ENCODE assay signal across 8 mouse cellular contexts in genomic region chr19:5488878-5489571, GRCm38 (mm10). TPM values are rescaled to one million over a fixed set of nuclear protein-coding genes. Genes with fewer than 3 reads are reported as not detected.
DNase-seq lines count a peak whose midpoint lies in the region; ATAC-seq and TF ChIP-seq lines count a peak whose summit lies in the region.

No protein-coding gene starts in this region.

- WGBS in forebrain, embryonic 10.5 days, result under 1% methylated on average over 26 of the region's 26 CpGs
- under 1% methylated on average over 26 of the region's 26 CpGs for WGBS in heart, embryonic 15.5 days
- WGBS in liver, embryonic 14.5 days (ENCODE audit: insufficient replicate concordance), result under 1% methylated on average over 26 of the region's 26 CpGs
- WGBS in neural tube, embryonic 11.5 days, result under 1% methylated on average over 26 of the region's 26 CpGs
- 0% methylated on average over 26 of the region's 26 CpGs for WGBS in stomach, postnatal 0 days

- H3K27ac ChIP-seq in brown adipose tissue, adult 24 weeks (replicated peaks; ENCODE audit: low read depth, low read length), result peak overlapping the region; percentile 99
- peak overlapping the region; percentile 99 for H3K27ac ChIP-seq in forebrain, embryonic 10.5 days
- H3K27ac ChIP-seq in heart, embryonic 15.5 days, result peak overlapping the region; percentile 100
- H3K27ac ChIP-seq in liver, embryonic 14.5 days, result peak overlapping the region; percentile 91
- peak overlapping the region; percentile 98 for H3K27ac ChIP-seq in neural tube, embryonic 11.5 days (ENCODE audit: low read depth, low read length)
- peak overlapping the region; percentile 96 for H3K27ac ChIP-seq in stomach, postnatal 0 days (replicated peaks)

- peak overlapping the region; percentile 86 for H3K4me2 ChIP-seq in heart, embryonic 15.5 days
- H3K4me2 ChIP-seq in liver, embryonic 14.5 days (ENCODE audit: low read depth), result peak overlapping the region; percentile 99
- H3K4me2 ChIP-seq in neural tube, embryonic 11.5 days (ENCODE audit: low read depth), result peak overlapping the region; percentile 56
- peak overlapping the region; percentile 70 for H3K4me2 ChIP-seq in stomach, postnatal 0 days (replicated peaks; ENCODE audit: low read depth)

- H3K36me3 ChIP-seq in forebrain, embryonic 10.5 days (replicated peaks), result peaks cover 48% of the 10 kb centered on the region
- peaks cover 36% of the 10 kb centered on the region for H3K36me3 ChIP-seq in heart, embryonic 15.5 days
- peaks cover 23% of the 10 kb centered on the region for H3K36me3 ChIP-seq in liver, embryonic 14.5 days (replicated peaks; ENCODE audit: control insufficient read depth, insufficient read depth, low read depth)
- peaks cover 12% of the 10 kb centered on the region for H3K36me3 ChIP-seq in neural tube, embryonic 11.5 days (ENCODE audit: control insufficient read depth, insufficient read depth, low read length)
- H3K36me3 ChIP-seq in stomach, postnatal 0 days (ENCODE audit: control insufficient read depth, insufficient read depth, low read length), result peaks cover 6% of the 10 kb centered on the region; the same call in 1 of the 2 replicates

- H3K27me3 ChIP-seq in forebrain, embryonic 10.5 days (ENCODE audit: poor library complexity, severe bottlenecking), result no peaks in the 10 kb centered on the region
- no peaks in the 10 kb centered on the region for H3K27me3 ChIP-seq in heart, embryonic 15.5 days
- H3K27me3 ChIP-seq in liver, embryonic 14.5 days (ENCODE audit: control insufficient read depth, insufficient read depth, low read length), result no peaks in the 10 kb centered on the region
- H3K27me3 ChIP-seq in neural tube, embryonic 11.5 days (ENCODE audit: control insufficient read depth, insufficient read depth, low read length), result no peaks in the 10 kb centered on the region
- H3K27me3 ChIP-seq in stomach, postnatal 0 days (ENCODE audit: control insufficient read depth, insufficient read depth, low read length), result no peaks in the 10 kb centered on the region

- H3K9ac ChIP-seq in heart, embryonic 15.5 days, result peak overlapping the region; percentile 62
- H3K9ac ChIP-seq in liver, embryonic 14.5 days (replicated peaks), result peak overlapping the region; percentile 87
- peak overlapping the region; percentile 68 for H3K9ac ChIP-seq in neural tube, embryonic 11.5 days (ENCODE audit: low read length)
- H3K9ac ChIP-seq in stomach, postnatal 0 days (ENCODE audit: low read length), result peak overlapping the region; percentile 52

- H3K9me3 ChIP-seq in forebrain, embryonic 10.5 days, result no peaks in the 10 kb centered on the region
- H3K9me3 ChIP-seq in heart, embryonic 15.5 days (replicated peaks), result no peaks in the 10 kb centered on the region
- H3K9me3 ChIP-seq in liver, embryonic 14.5 days (ENCODE audit: control insufficient read depth, low read length), result no peaks in the 10 kb centered on the region
- no peaks in the 10 kb centered on the region for H3K9me3 ChIP-seq in neural tube, embryonic 11.5 days (ENCODE audit: control insufficient read depth, low read length)
- no peaks in the 10 kb centered on the region for H3K9me3 ChIP-seq in stomach, postnatal 0 days (ENCODE audit: control insufficient read depth, low read length)

- peak overlapping the region; percentile 78 for H3K4me3 ChIP-seq in brown adipose tissue, adult 24 weeks (ENCODE audit: insufficient read depth, low read depth, low read length)
- peak overlapping the region; percentile 99 for H3K4me3 ChIP-seq in forebrain, embryonic 10.5 days
- H3K4me3 ChIP-seq in heart, embryonic 15.5 days, result peak overlapping the region; percentile 65
- peak overlapping the region; percentile 67 to 71 for H3K4me3 ChIP-seq in liver, embryonic 14.5 days (ENCODE audit: insufficient read depth in 1 of 2, low read depth in 2 of 2, low read length in 2 of 2)
- peak overlapping the region; percentile 44 for H3K4me3 ChIP-seq in neural tube, embryonic 11.5 days (ENCODE audit: low read depth, low read length)
- H3K4me3 ChIP-seq in stomach, postnatal 0 days (ENCODE audit: low read depth, low read length), result peak overlapping the region; percentile 45

- peak; percentile 71 for ATAC-seq in CD4-positive, CD25-positive, alpha-beta regulatory T cell, adult 4 months
- ATAC-seq in heart, embryonic 15.5 days (replicated peaks; ENCODE audit: insufficient number of reproducible peaks, insufficient read depth, low FRiP score, low read depth), result peak; percentile 81
- ATAC-seq in liver, embryonic 14.5 days (ENCODE audit: insufficient read depth), result peak; percentile 73
- peak; percentile 83 for ATAC-seq in neural tube, embryonic 11.5 days (ENCODE audit: insufficient read depth, low FRiP score, low TSS enrichment)
- peak; percentile 86 for ATAC-seq in stomach, postnatal 0 days (ENCODE audit: low FRiP score, low TSS enrichment)

- TF ChIP-seq EP300 in liver, embryonic 14.5 days (IDR thresholded peaks at IDR 0.05; ENCODE audit: low read depth), result no peak
- no peak for TF ChIP-seq EP300 in stomach, postnatal 0 days (optimal IDR thresholded peaks at IDR 0.05)

- TF ChIP-seq CTCF in liver, embryonic 14.5 days (IDR thresholded peaks at IDR 0.05; ENCODE audit: low read depth), result peak; percentile 37; the same call in 1 of the 2 replicates
- TF ChIP-seq CTCF in stomach, postnatal 0 days (IDR thresholded peaks at IDR 0.05; ENCODE audit: low read depth), result peak; percentile 46; the same call in 1 of the 2 replicates

- H3K4me1 ChIP-seq in brown adipose tissue, adult 24 weeks (ENCODE audit: control insufficient read depth, insufficient read depth, insufficient read length, low read length), result no peaks in the 10 kb centered on the region
- H3K4me1 ChIP-seq in forebrain, embryonic 10.5 days, result peaks cover 55% of the 10 kb centered on the region
- H3K4me1 ChIP-seq in heart, embryonic 15.5 days (replicated peaks), result peaks cover 45% of the 10 kb centered on the region
- H3K4me1 ChIP-seq in liver, embryonic 14.5 days (replicated peaks; ENCODE audit: control insufficient read depth in 2 of 2, insufficient read depth in 2 of 2, low read length in 1 of 2), result peaks cover 19 to 24% of the 10 kb centered on the region in 2 experiments
- H3K4me1 ChIP-seq in neural tube, embryonic 11.5 days (ENCODE audit: control insufficient read depth, insufficient read depth, low read length), result peaks cover 21% of the 10 kb centered on the region
- no peaks in the 10 kb centered on the region for H3K4me1 ChIP-seq in stomach, postnatal 0 days (replicated peaks; ENCODE audit: control insufficient read depth, insufficient read depth)

- DNase-seq in forebrain, embryonic 10.5 days (ENCODE audit: extremely low spot score, low spot score), result peak; percentile 98
- DNase-seq in kidney, postnatal 25 days, result peak; percentile 99
- DNase-seq in liver, embryonic 14.5 days (ENCODE audit: low read depth in 3 of 3, low spot score in 3 of 3), result peak; percentile 97 to 98 (median 98)
- DNase-seq in neural tube, embryonic 11.5 days (ENCODE audit: low spot score), result peak; percentile 98
- peak; percentile 96 for DNase-seq in stomach, postnatal 0 days (ENCODE audit: low spot score)

RNA-seq across cellular contexts. Expression of gene Mus81, which starts 0.8 kb away (rescaled TPM):
- polyA plus RNA-seq in CD4-positive, CD25-positive, alpha-beta regulatory T cell, adult 4 months (2017; shearing (Covaris generic)), result 10 to 100 TPM; 44.8 to 51.5 TPM
- polyA plus RNA-seq in brown adipose tissue, adult 24 weeks (2012; ENCODE audit: insufficient read depth, insufficient read length, missing spikeins), result 14.8 and 25.2 TPM in 2 replicates
- 40.9 and 42.9 TPM in 2 replicates for polyA plus RNA-seq in forebrain, embryonic 10.5 days (2016; fragmentation: Nextera tagmentation; extraction: Ambion mirVana)
- 33.8 and 48.7 TPM in 2 replicates for polyA plus RNA-seq in heart, embryonic 15.5 days (2015; fragmentation: Nextera tagmentation; extraction: Ambion mirVana)
- 11.3 and 11.4 TPM in 2 replicates for polyA plus RNA-seq in liver, embryonic 14.5 days (2012; rRNA removed)
- polyA plus RNA-seq in liver, embryonic 14.5 days (2014; fragmentation: Nextera tagmentation; extraction: Ambion mirVana), result 13.8 and 15.6 TPM in 2 replicates
- 39.0 and 41.9 TPM in 2 replicates for polyA plus RNA-seq in neural tube, embryonic 11.5 days (2014; fragmentation: Nextera tagmentation; extraction: Ambion mirVana)
- 18.4 and 18.5 TPM in 2 replicates for polyA plus RNA-seq in stomach, postnatal 0 days (2015; fragmentation: Nextera tagmentation; extraction: Ambion mirVana)

RNA-seq across cellular contexts. Expression of gene Cfl1, which starts 1.2 kb away (rescaled TPM):
- 1,000 to 10,000 TPM; 1,977 to 2,151 TPM for polyA plus RNA-seq in CD4-positive, CD25-positive, alpha-beta regulatory T cell, adult 4 months (2017; shearing (Covaris generic))
- polyA plus RNA-seq in brown adipose tissue, adult 24 weeks (2012; ENCODE audit: insufficient read depth, insufficient read length, missing spikeins), result 324 and 390 TPM in 2 replicates
- 2,991 and 3,010 TPM in 2 replicates for polyA plus RNA-seq in forebrain, embryonic 10.5 days (2016; fragmentation: Nextera tagmentation; extraction: Ambion mirVana)
- polyA plus RNA-seq in heart, embryonic 15.5 days (2015; fragmentation: Nextera tagmentation; extraction: Ambion mirVana), result 1,578 and 1,766 TPM in 2 replicates
- polyA plus RNA-seq in liver, embryonic 14.5 days (2012; rRNA removed), result 432 and 443 TPM in 2 replicates
- 1,304 and 1,332 TPM in 2 replicates for polyA plus RNA-seq in liver, embryonic 14.5 days (2014; fragmentation: Nextera tagmentation; extraction: Ambion mirVana)
- 3,817 and 3,867 TPM in 2 replicates for polyA plus RNA-seq in neural tube, embryonic 11.5 days (2014; fragmentation: Nextera tagmentation; extraction: Ambion mirVana)
- 1,281 and 1,389 TPM in 2 replicates for polyA plus RNA-seq in stomach, postnatal 0 days (2015; fragmentation: Nextera tagmentation; extraction: Ambion mirVana)

RNA-seq across cellular contexts. Expression of gene 1700020D05Rik, which starts 14.6 kb away (rescaled TPM):
- not detected for polyA plus RNA-seq in CD4-positive, CD25-positive, alpha-beta regulatory T cell, adult 4 months (2017; shearing (Covaris generic))
- 1.1 TPM in 1 of 2 replicates, not detected in the other for polyA plus RNA-seq in brown adipose tissue, adult 24 weeks (2012; ENCODE audit: insufficient read depth, insufficient read length, missing spikeins)
- not detected in 2 replicates for polyA plus RNA-seq in forebrain, embryonic 10.5 days (2016; fragmentation: Nextera tagmentation; extraction: Ambion mirVana)
- 0.14 and 0.16 TPM in 2 replicates for polyA plus RNA-seq in heart, embryonic 15.5 days (2015; fragmentation: Nextera tagmentation; extraction: Ambion mirVana)
- 0.81 TPM in 2 replicates for polyA plus RNA-seq in liver, embryonic 14.5 days (2012; rRNA removed)
- polyA plus RNA-seq in liver, embryonic 14.5 days (2014; fragmentation: Nextera tagmentation; extraction: Ambion mirVana), result not detected in 2 replicates
- 0.31 TPM in 1 of 2 replicates, not detected in the other for polyA plus RNA-seq in neural tube, embryonic 11.5 days (2014; fragmentation: Nextera tagmentation; extraction: Ambion mirVana)
- polyA plus RNA-seq in stomach, postnatal 0 days (2015; fragmentation: Nextera tagmentation; extraction: Ambion mirVana), result not detected in 2 replicates

RNA-seq across cellular contexts. Expression of gene Efemp2, which starts 15.3 kb away (rescaled TPM):
- polyA plus RNA-seq in CD4-positive, CD25-positive, alpha-beta regulatory T cell, adult 4 months (2017; shearing (Covaris generic)), result 1 to 10 TPM; 1.5 to 4.6 TPM
- polyA plus RNA-seq in brown adipose tissue, adult 24 weeks (2012; ENCODE audit: insufficient read depth, insufficient read length, missing spikeins), result 10.1 and 16.1 TPM in 2 replicates
- polyA plus RNA-seq in forebrain, embryonic 10.5 days (2016; fragmentation: Nextera tagmentation; extraction: Ambion mirVana), result 46.9 and 50.9 TPM in 2 replicates
- 65.6 and 95.4 TPM in 2 replicates for polyA plus RNA-seq in heart, embryonic 15.5 days (2015; fragmentation: Nextera tagmentation; extraction: Ambion mirVana)
- 11.4 and 17.5 TPM in 2 replicates for polyA plus RNA-seq in liver, embryonic 14.5 days (2012; rRNA removed)
- 11.4 and 11.6 TPM in 2 replicates for polyA plus RNA-seq in liver, embryonic 14.5 days (2014; fragmentation: Nextera tagmentation; extraction: Ambion mirVana)
- 55.5 and 55.6 TPM in 2 replicates for polyA plus RNA-seq in neural tube, embryonic 11.5 days (2014; fragmentation: Nextera tagmentation; extraction: Ambion mirVana)
- 59.7 and 67.0 TPM in 2 replicates for polyA plus RNA-seq in stomach, postnatal 0 days (2015; fragmentation: Nextera tagmentation; extraction: Ambion mirVana)

RNA-seq across cellular contexts. Expression of gene Ctsw, which starts 20.7 kb away (rescaled TPM):
- polyA plus RNA-seq in CD4-positive, CD25-positive, alpha-beta regulatory T cell, adult 4 months (2017; shearing (Covaris generic)), result 100 to 1,000 TPM; 136 to 191 TPM
- not detected in 2 replicates for polyA plus RNA-seq in brown adipose tissue, adult 24 weeks (2012; ENCODE audit: insufficient read depth, insufficient read length, missing spikeins)
- polyA plus RNA-seq in forebrain, embryonic 10.5 days (2016; fragmentation: Nextera tagmentation; extraction: Ambion mirVana), result 1.1 and 1.4 TPM in 2 replicates
- polyA plus RNA-seq in heart, embryonic 15.5 days (2015; fragmentation: Nextera tagmentation; extraction: Ambion mirVana), result 1.4 and 3.5 TPM in 2 replicates
- 0.27 and 0.37 TPM in 2 replicates for polyA plus RNA-seq in liver, embryonic 14.5 days (2012; rRNA removed)
- 0.21 and 0.25 TPM in 2 replicates for polyA plus RNA-seq in liver, embryonic 14.5 days (2014; fragmentation: Nextera tagmentation; extraction: Ambion mirVana)
- polyA plus RNA-seq in neural tube, embryonic 11.5 days (2014; fragmentation: Nextera tagmentation; extraction: Ambion mirVana), result 1.7 and 3.6 TPM in 2 replicates
- 0.29 and 0.50 TPM in 2 replicates for polyA plus RNA-seq in stomach, postnatal 0 days (2015; fragmentation: Nextera tagmentation; extraction: Ambion mirVana)

Comparison
In these comparisons a context has a peak if more than half of its experiments do, and no peak if none do; other contexts are left out.
1. Peak in every context shown above with its lines: DNase-seq, ATAC-seq, H3K4me3 ChIP-seq and H3K27ac ChIP-seq.
2. H3K4me3 ChIP-seq: peak in every context shown above with its lines; median percentile 99 in forebrain, embryonic 10.5 days; 78 in brown adipose tissue, adult 24 weeks; 69 in liver, embryonic 14.5 days; 65 in heart, embryonic 15.5 days; 45 in stomach, postnatal 0 days; 44 in neural tube, embryonic 11.5 days.